Mouse (Mus musculus) liver, embryonic 14.5 days (tissue): ENCODE results near the gene Rsl24d1. TPM values are rescaled to one million over a fixed set of nuclear protein-coding genes. Genes with fewer than 3 reads are reported as not detected.

Experiments
- ATAC-seq: fragments of 200-750 bp; cut with Nextera tagmentation; 2 replicates; pipeline ENCODE4 v1.8.0; 2017; ENCODE audit warnings: moderate number of reproducible peaks, mild to moderate bottlenecking, moderate library complexity; ENCODE audit not compliant: insufficient read depth
- DNase-seq, 3 experiments: peaks; one replicate each; pipeline ENCODE4 v3.0.0-alpha.2; 2012 to 2013; ENCODE audit warnings: low read depth in 3 of 3, low spot score in 3 of 3
- H3K27ac ChIP-seq: fragments of 300-500 bp; sonication (generic); 2 replicates; pipeline ENCODE4 v1.5.1; 2014; ENCODE audit warnings: moderate library complexity, mild to moderate bottlenecking, control low read depth, inconsistent platforms
- H3K27me3 ChIP-seq: fragments of 300-500 bp; sonication (generic); 2 replicates; pipeline ENCODE4 v1.6.1; 2014; ENCODE audit warnings: mild to moderate bottlenecking, low read length, moderate library complexity; ENCODE audit not compliant: control insufficient read depth, insufficient read depth
- H3K36me3 ChIP-seq: fragments of 300-500 bp; sonication (generic); replicated peaks from 2 replicates; pipeline ENCODE4 v1.6.1; 2014; ENCODE audit warnings: low read depth; ENCODE audit not compliant: control insufficient read depth, insufficient read depth
- H3K4me1 ChIP-seq, 2 experiments: fragments of 200-500 bp in 1 of 2; fragments of 300-500 bp in 1 of 2; sonication (generic) in 1 of 2; replicated peaks; 2 replicates each; pipeline ENCODE4 v1.6.1; 2012 to 2014; ENCODE audit warnings: antibody characterized with exemption in 1 of 2, inconsistent platforms in 1 of 2, low read length in 1 of 2; ENCODE audit not compliant: control insufficient read depth in 2 of 2, insufficient read depth in 2 of 2
- H3K4me2 ChIP-seq: fragments of 300-500 bp; sonication (generic); 2 replicates; pipeline ENCODE4 v1.6.1; 2014; ENCODE audit warnings: low read depth, mild to moderate bottlenecking, control low read depth, moderate library complexity
- H3K4me3 ChIP-seq, 2 experiments: fragments of 200-500 bp in 1 of 2; fragments of 300-500 bp in 1 of 2; sonication (generic) in 1 of 2; 2 replicates each; pipeline ENCODE4 v1.5.1; 2012 to 2014; ENCODE audit warnings: low read depth in 2 of 2, low read length in 2 of 2, mild to moderate bottlenecking in 2 of 2, control low read depth in 1 of 2, inconsistent platforms in 1 of 2, moderate library complexity in 1 of 2; ENCODE audit not compliant: insufficient read depth in 1 of 2
- H3K9ac ChIP-seq: fragments of 300-500 bp; sonication (generic); replicated peaks from 2 replicates; pipeline ENCODE4 v1.6.1; 2014; ENCODE audit warnings: mild to moderate bottlenecking, control low read depth, moderate library complexity
- H3K9me3 ChIP-seq: fragments of 300-500 bp; sonication (generic); 2 replicates; pipeline ENCODE4 v1.6.1; 2016; ENCODE audit warnings: low read length, mixed read lengths; ENCODE audit not compliant: control insufficient read depth
- CTCF ChIP-seq: IDR thresholded peaks from 2 replicates; pipeline ENCODE4 v1.5.1; 2016; ENCODE audit warnings: antibody characterized with exemption, low read depth, control low read depth
- EP300 ChIP-seq: IDR thresholded peaks from 2 replicates; pipeline ENCODE4 v1.6.1; 2016; ENCODE audit warnings: antibody characterized with exemption, low read depth
- WGBS: fragments of 180-500 bp; shearing (Covaris S2); extraction: QIAGEN DNeasy Blood & Tissue Kit; methylation state at CpG from one replicate; pipeline ENCODE4 v1.1.7; 2014; ENCODE audit not compliant: insufficient replicate concordance; 5-methylcytosine and 5-hydroxymethylcytosine counted together
- polyA plus RNA-seq, 2 experiments: library from polyadenylated mRNA; depleted of rRNA in 1 of 2; stranded (reverse) in 1 of 2; unstranded in 1 of 2; fragments of >200 nt; fragmentation: Nextera tagmentation in 1 of 2; extraction: Ambion mirVana in 1 of 2; gene quantifications; 2 replicates each; pipeline versions ENCODE4 v1.2.1 to v1.2.3; 2012 to 2014

Rsl24d1 gene
- polyA plus RNA-seq (2012; rRNA removed), result 22.3 and 29.7 TPM in 2 replicates
- polyA plus RNA-seq (2014; fragmentation: Nextera tagmentation; extraction: Ambion mirVana), result 49.5 and 54.9 TPM in 2 replicates

GRCm38 (mm10) chr9:73112919-73113906 lies at the start of gene Rsl24d1:
Gene Rsl24d1, plus strand, starts transcription at chr9:73113426.
- peak; percentile 95 for ATAC-seq
- H3K27ac ChIP-seq, result peak within 1 kb of the TSS; percentile 25; the same call in 1 of the 2 replicates
- H3K9ac ChIP-seq, result peak within 1 kb of the TSS; percentile 67
- H3K4me1 ChIP-seq, result peaks cover 0 to 7% of the 10 kb centered on the region in 2 experiments; a peak in 2 of 4 replicates
- DNase-seq, result peak; percentile 76 to 80 (median 79)
- H3K36me3 ChIP-seq, result peaks cover 6% of the 10 kb centered on the region
- H3K27me3 ChIP-seq, result no peaks in the 10 kb centered on the region
- peak within 1 kb of the TSS; percentile 74 to 90 for H3K4me3 ChIP-seq
- H3K4me2 ChIP-seq, result peak within 1 kb of the TSS; percentile 75
- H3K9me3 ChIP-seq, result no peaks in the 10 kb centered on the region
- TF ChIP-seq EP300 (no peak), CTCF (no peak)
- under 1% methylated on average over 64 of the region's 64 CpGs for WGBS

DNA sequence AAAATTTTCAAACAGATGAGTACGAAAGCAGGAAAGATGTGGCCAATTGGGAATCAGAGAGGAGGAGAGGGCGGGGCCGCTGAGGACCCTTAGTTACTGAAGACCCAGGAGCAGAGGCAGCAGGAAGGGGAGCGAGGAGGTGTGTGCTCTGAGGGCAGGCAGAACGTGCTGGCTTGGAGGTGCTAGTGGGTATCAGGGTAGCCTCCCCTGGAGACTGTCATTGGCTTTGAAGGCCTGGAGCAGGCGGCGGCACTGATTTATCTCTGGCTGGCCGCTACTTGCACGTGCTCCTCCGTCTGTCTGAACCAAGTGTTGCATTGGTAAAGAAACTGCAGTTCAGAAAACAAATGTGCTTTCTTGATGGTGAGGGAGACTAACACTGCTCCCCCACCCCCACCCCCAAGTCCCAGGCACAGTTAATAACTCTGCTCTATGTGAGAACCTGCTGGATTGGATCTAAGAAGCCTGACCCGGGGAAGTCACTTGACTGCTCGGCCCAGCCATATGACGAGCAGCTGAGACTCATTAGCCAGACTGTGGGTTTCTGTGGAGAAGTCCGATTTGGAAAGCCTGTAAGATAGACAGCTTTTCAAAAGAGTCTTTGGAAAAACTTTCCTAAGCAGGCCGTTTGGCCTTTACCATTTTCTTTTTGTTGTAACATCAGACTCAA lies 49.5 kb upstream of the Rsl24d1 start:
- Histone ChIP-seq H3K27ac (no peak overlapping the region), H3K4me1 (peaks cover 0 to 16% of the 10 kb centered on the region in 2 experiments; a peak in 2 of 4 replicates), H3K9ac (no peak overlapping the region), H3K9me3 (no peaks in the 10 kb centered on the region), H3K4me2 (no peak overlapping the region), H3K36me3 (no peaks in the 10 kb centered on the region), H3K27me3 (no peaks in the 10 kb centered on the region), H3K4me3 (no peak overlapping the region)
- DNase-seq (no peak), ATAC-seq (no peak)
- WGBS, result 67% methylated on average over 15 of the region's 15 CpGs
- TF ChIP-seq CTCF (no peak), EP300 (no peak)

DNA sequence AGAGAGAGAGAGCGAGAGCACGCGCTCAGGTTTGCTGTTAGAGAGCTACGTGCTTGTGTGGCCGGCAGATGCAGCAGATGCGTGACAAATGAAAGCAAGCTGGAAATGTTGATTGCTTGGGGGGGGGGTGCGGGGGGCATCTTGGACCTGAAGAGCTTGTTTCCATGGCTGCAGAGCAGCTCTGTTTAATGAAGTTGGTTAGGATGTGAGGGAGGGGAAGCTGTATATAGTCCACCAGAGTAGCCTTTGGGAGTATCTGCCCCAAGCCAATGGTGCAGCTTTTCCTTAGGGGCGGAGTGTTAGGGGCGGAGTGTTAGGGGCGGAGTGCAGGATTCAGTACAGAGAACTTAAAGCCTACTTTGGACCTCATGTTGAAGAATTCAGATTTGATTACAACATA lies 46.1 kb upstream of the Rsl24d1 start:
- ATAC-seq (no peak), DNase-seq (no peak)
- Histone ChIP-seq H3K27me3 (no peaks in the 10 kb centered on the region), H3K9ac (no peak overlapping the region), H3K36me3 (no peaks in the 10 kb centered on the region), H3K9me3 (no peaks in the 10 kb centered on the region), H3K4me2 (peak overlapping the region; percentile 37), H3K4me3 (no peak overlapping the region), H3K4me1 (peaks cover 0 to 16% of the 10 kb centered on the region in 2 experiments; a peak in 2 of 4 replicates), H3K27ac (no peak overlapping the region)
- 13% methylated on average over 10 of the region's 10 CpGs for WGBS
- TF ChIP-seq EP300 (no peak), CTCF (no peak)

GRCm38 (mm10) chr9:73068230-73068679 lies 45.0 kb upstream of the Rsl24d1 start:
- DNase-seq (no peak), ATAC-seq (peak; percentile 50)
- H3K4me2 ChIP-seq, result no peak overlapping the region
- H3K4me1 ChIP-seq, result peaks cover 0 to 18% of the 10 kb centered on the region in 2 experiments; a peak in 2 of 4 replicates
- no peak overlapping the region for H3K4me3 ChIP-seq
- no peak overlapping the region for H3K9ac ChIP-seq
- no peak for TF ChIP-seq CTCF
- TF ChIP-seq EP300, result no peak
- WGBS, result 15% methylated on average over 6 of the region's 6 CpGs
- H3K27ac ChIP-seq, result no peak overlapping the region
- H3K36me3 ChIP-seq, result no peaks in the 10 kb centered on the region
- no peaks in the 10 kb centered on the region for H3K27me3 ChIP-seq
- H3K9me3 ChIP-seq, result no peaks in the 10 kb centered on the region
